Mouse (Mus musculus): ENCODE measurements around the gene Etv4. TPM values are rescaled to one million over a fixed set of nuclear protein-coding genes. Genes with fewer than 3 reads are reported as not detected.
A peak's percentile ranks its signal among the peaks of the same experiment; 100 is the strongest.

The Etv4 gene
- polyA plus RNA-seq (2012; rRNA removed), result 26.9 and 27.0 TPM in 2 replicates

GRCm38 (mm10) chr11:101785143-101785851, at the start of gene Etv4:
TSS of gene Etv4 (minus strand) at chr11:101785371.
- no peaks in the 10 kb centered on the region; the same call in 1 of the 2 replicates for H3K27me3 ChIP-seq (ENCODE audit: control insufficient read depth, insufficient read depth, low read length)

DNA sequence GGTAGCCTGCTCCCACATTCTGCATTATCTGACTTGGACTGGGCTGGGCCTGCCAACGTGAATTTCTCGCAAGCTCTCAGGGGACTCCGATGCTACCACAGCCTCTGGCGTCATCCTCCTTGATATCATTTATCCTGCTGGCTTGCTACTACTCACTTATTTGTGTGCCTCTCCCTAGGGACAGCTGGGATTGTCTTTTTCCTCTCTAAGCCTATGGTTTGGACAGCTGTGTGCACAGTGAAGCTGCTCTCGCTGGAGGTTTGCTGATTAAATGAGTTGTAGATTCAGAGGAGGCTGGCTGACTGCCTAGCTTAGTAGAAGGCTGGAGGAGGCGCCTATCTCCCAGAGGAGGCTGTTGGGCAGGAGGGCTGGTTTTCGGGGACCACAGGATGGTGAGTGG, 46.8 kb upstream of the Etv4 start:
- 77% methylated on average over 7 of the region's 7 CpGs for WGBS
- TF ChIP-seq CTCF (IDR thresholded peaks at IDR 0.05; ENCODE audit: borderline replicate concordance, insufficient read depth, low read depth, low read length) (no peak), POLR2A (IDR thresholded peaks at IDR 0.05; ENCODE audit: borderline replicate concordance, insufficient read depth, low read length) (no peak)

More at GRCm38 (mm10) chr11:101785143-101785851, at the start of gene Etv4:
- H3K4me1 ChIP-seq (ENCODE audit: control insufficient read depth, insufficient read depth, low read length), result peaks cover 3% of the 10 kb centered on the region; the same call in 1 of the 2 replicates
- under 1% methylated on average over 35 of the region's 35 CpGs for WGBS
- H3K4me3 ChIP-seq (replicated peaks; ENCODE audit: insufficient read depth, low read depth, low read length), result peak within 1 kb of the TSS; percentile 64
- DNase-seq, result peak; percentile 78 to 87
- no peak within 1 kb of the TSS for H3K27ac ChIP-seq (ENCODE audit: insufficient read depth, low read length)
- TF ChIP-seq CTCF (IDR thresholded peaks at IDR 0.05; ENCODE audit: borderline replicate concordance, insufficient read depth, low read depth, low read length), result no peak

GRCm38 (mm10) chr11:101830616-101831015, 45.4 kb upstream of the Etv4 start:
- Histone ChIP-seq H3K27ac (ENCODE audit: insufficient read depth, low read length) (no peak overlapping the region), H3K27me3 (ENCODE audit: control insufficient read depth, insufficient read depth, low read length) (no peaks in the 10 kb centered on the region; the same call in 1 of the 2 replicates), H3K4me1 (ENCODE audit: control insufficient read depth, insufficient read depth, low read length) (no peaks in the 10 kb centered on the region), H3K4me3 (replicated peaks; ENCODE audit: insufficient read depth, low read depth, low read length) (no peak overlapping the region)
- TF ChIP-seq CTCF (IDR thresholded peaks at IDR 0.05; ENCODE audit: borderline replicate concordance, insufficient read depth, low read depth, low read length), result no peak
- TF ChIP-seq POLR2A (IDR thresholded peaks at IDR 0.05; ENCODE audit: borderline replicate concordance, insufficient read depth, low read length), result no peak
- WGBS, result 81% methylated on average over 8 of the region's 8 CpGs
- DNase-seq, result no peak

More for the DNA sequence above, 46.8 kb upstream of the Etv4 start:
- Histone ChIP-seq H3K4me1 (ENCODE audit: control insufficient read depth, insufficient read depth, low read length) (no peaks in the 10 kb centered on the region), H3K4me3 (replicated peaks; ENCODE audit: insufficient read depth, low read depth, low read length) (no peak overlapping the region), H3K27me3 (ENCODE audit: control insufficient read depth, insufficient read depth, low read length) (no peaks in the 10 kb centered on the region; the same call in 1 of the 2 replicates), H3K27ac (ENCODE audit: insufficient read depth, low read length) (no peak overlapping the region)
- no peak for DNase-seq

GRCm38 (mm10) chr11:101830112-101830511, 44.9 kb upstream of the Etv4 start:
- WGBS, result 63% methylated on average over 10 of the region's 10 CpGs
- H3K27me3 ChIP-seq (ENCODE audit: control insufficient read depth, insufficient read depth, low read length), result no peaks in the 10 kb centered on the region; the same call in 1 of the 2 replicates
- no peak for DNase-seq
- no peak overlapping the region for H3K4me3 ChIP-seq (replicated peaks; ENCODE audit: insufficient read depth, low read depth, low read length)
- H3K4me1 ChIP-seq (ENCODE audit: control insufficient read depth, insufficient read depth, low read length), result no peaks in the 10 kb centered on the region
- TF ChIP-seq CTCF (IDR thresholded peaks at IDR 0.05; ENCODE audit: borderline replicate concordance, insufficient read depth, low read depth, low read length) (no peak), POLR2A (IDR thresholded peaks at IDR 0.05; ENCODE audit: borderline replicate concordance, insufficient read depth, low read length) (no peak)
- no peak overlapping the region for H3K27ac ChIP-seq (ENCODE audit: insufficient read depth, low read length)

- WGBS, result 95% methylated on average over 4 of the region's 4 CpGs
- no peak for DNase-seq
- Histone ChIP-seq H3K4me1 (ENCODE audit: control insufficient read depth, insufficient read depth, low read length) (no peaks in the 10 kb centered on the region), H3K4me3 (replicated peaks; ENCODE audit: insufficient read depth, low read depth, low read length) (no peak overlapping the region), H3K27ac (ENCODE audit: insufficient read depth, low read length) (no peak overlapping the region), H3K27me3 (ENCODE audit: control insufficient read depth, insufficient read depth, low read length) (no peaks in the 10 kb centered on the region; the same call in 1 of the 2 replicates)
- TF ChIP-seq CTCF (IDR thresholded peaks at IDR 0.05; ENCODE audit: borderline replicate concordance, insufficient read depth, low read depth, low read length) (no peak), POLR2A (IDR thresholded peaks at IDR 0.05; ENCODE audit: borderline replicate concordance, insufficient read depth, low read length) (no peak)
Measured at GRCm38 (mm10) chr11:101828718-101829117, 43.5 kb upstream of the Etv4 start.

GRCm38 (mm10) chr11:101823210-101823609, 38.0 kb upstream of the Etv4 start:
- no peak for DNase-seq
- no peaks in the 10 kb centered on the region for H3K27me3 ChIP-seq (ENCODE audit: control insufficient read depth, insufficient read depth, low read length)
- peaks cover 11% of the 10 kb centered on the region for H3K4me1 ChIP-seq (ENCODE audit: control insufficient read depth, insufficient read depth, low read length)
- H3K4me3 ChIP-seq (replicated peaks; ENCODE audit: insufficient read depth, low read depth, low read length), result no peak overlapping the region
- TF ChIP-seq CTCF (IDR thresholded peaks at IDR 0.05; ENCODE audit: borderline replicate concordance, insufficient read depth, low read depth, low read length), result no peak
- no peak for TF ChIP-seq POLR2A (IDR thresholded peaks at IDR 0.05; ENCODE audit: borderline replicate concordance, insufficient read depth, low read length)
- 58% methylated on average over 3 of the region's 3 CpGs for WGBS
- H3K27ac ChIP-seq (ENCODE audit: insufficient read depth, low read length), result no peak overlapping the region

DNA sequence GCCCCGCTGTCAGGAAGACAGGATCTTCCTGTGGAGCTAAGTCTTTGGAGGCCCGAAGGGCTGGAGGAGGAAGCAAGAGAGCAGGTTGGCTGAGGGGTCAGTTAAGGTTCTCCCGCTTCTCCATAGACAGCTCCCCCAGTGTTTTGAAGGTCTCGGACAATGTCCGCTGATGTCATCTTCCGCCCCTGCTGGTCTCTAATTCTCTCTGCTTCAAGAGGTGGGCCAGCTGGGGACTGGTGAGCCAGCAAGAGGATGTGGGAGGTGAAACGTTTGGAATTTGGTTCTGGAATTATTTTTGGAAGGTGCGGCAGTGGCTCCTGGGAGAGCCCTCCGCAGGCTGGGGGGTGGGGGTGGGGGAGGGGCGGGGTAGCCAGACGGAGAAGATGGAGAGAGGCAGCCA, 35.7 kb upstream of the Etv4 start:
- H3K27ac ChIP-seq (ENCODE audit: insufficient read depth, low read length), result no peak overlapping the region
- no peaks in the 10 kb centered on the region for H3K27me3 ChIP-seq (ENCODE audit: control insufficient read depth, insufficient read depth, low read length)
- TF ChIP-seq POLR2A (IDR thresholded peaks at IDR 0.05; ENCODE audit: borderline replicate concordance, insufficient read depth, low read length), result no peak
- TF ChIP-seq CTCF (IDR thresholded peaks at IDR 0.05; ENCODE audit: borderline replicate concordance, insufficient read depth, low read depth, low read length), result no peak
- WGBS, result 17% methylated on average over 11 of the region's 11 CpGs
- H3K4me1 ChIP-seq (ENCODE audit: control insufficient read depth, insufficient read depth, low read length), result peaks cover 11% of the 10 kb centered on the region
- peak; percentile 37 to 45 for DNase-seq
- no peak overlapping the region for H3K4me3 ChIP-seq (replicated peaks; ENCODE audit: insufficient read depth, low read depth, low read length)

DNA sequence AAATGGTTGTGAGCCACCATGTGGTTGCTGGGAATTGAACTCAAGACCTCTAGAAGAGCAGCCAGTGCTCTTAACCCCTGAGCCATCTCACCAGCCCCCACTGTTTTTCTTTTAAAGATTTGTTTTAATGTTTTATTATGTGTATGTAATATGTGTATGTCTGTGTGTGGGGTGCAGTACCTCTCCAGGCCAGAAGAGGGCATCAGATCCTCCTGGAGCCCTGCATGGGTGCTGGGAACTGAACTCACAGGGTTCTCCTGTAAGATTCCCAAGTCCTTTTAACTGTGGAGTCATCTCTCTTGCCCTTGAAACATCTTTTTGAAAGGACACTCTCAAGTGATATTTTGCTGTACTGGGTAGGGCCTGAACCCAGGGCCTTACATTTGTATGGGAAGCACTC, 34.7 kb upstream of the Etv4 start:
- TF ChIP-seq POLR2A (IDR thresholded peaks at IDR 0.05; ENCODE audit: borderline replicate concordance, insufficient read depth, low read length) (no peak), CTCF (IDR thresholded peaks at IDR 0.05; ENCODE audit: borderline replicate concordance, insufficient read depth, low read depth, low read length) (no peak)
- Histone ChIP-seq H3K27ac (ENCODE audit: insufficient read depth, low read length) (no peak overlapping the region), H3K4me1 (ENCODE audit: control insufficient read depth, insufficient read depth, low read length) (peaks cover 18% of the 10 kb centered on the region), H3K4me3 (replicated peaks; ENCODE audit: insufficient read depth, low read depth, low read length) (no peak overlapping the region), H3K27me3 (ENCODE audit: control insufficient read depth, insufficient read depth, low read length) (no peaks in the 10 kb centered on the region)
- no peak for DNase-seq

Data from cerebellum, adult 2 months (tissue).